Mouse (Mus musculus) liver, embryonic 14.5 days (tissue): ENCODE results near the gene Ruvbl2. TPM values are rescaled to one million over a fixed set of nuclear protein-coding genes. Genes with fewer than 3 reads are reported as not detected.
A peak's percentile ranks its signal among the peaks of the same experiment; 100 is the strongest.

Experiments
- ATAC-seq: fragments of 200-750 bp; cut with Nextera tagmentation; 2 replicates; pipeline ENCODE4 v1.8.0; 2017; ENCODE audit warnings: moderate number of reproducible peaks, mild to moderate bottlenecking, moderate library complexity; ENCODE audit not compliant: insufficient read depth
- DNase-seq, 3 experiments: peaks; one replicate each; pipeline ENCODE4 v3.0.0-alpha.2; 2012 to 2013; ENCODE audit warnings: low read depth in 3 of 3, low spot score in 3 of 3
- H3K27ac ChIP-seq: fragments of 300-500 bp; sonication (generic); 2 replicates; pipeline ENCODE4 v1.5.1; 2014; ENCODE audit warnings: moderate library complexity, mild to moderate bottlenecking, control low read depth, inconsistent platforms
- H3K27me3 ChIP-seq: fragments of 300-500 bp; sonication (generic); 2 replicates; pipeline ENCODE4 v1.6.1; 2014; ENCODE audit warnings: mild to moderate bottlenecking, low read length, moderate library complexity; ENCODE audit not compliant: control insufficient read depth, insufficient read depth
- H3K36me3 ChIP-seq: fragments of 300-500 bp; sonication (generic); replicated peaks from 2 replicates; pipeline ENCODE4 v1.6.1; 2014; ENCODE audit warnings: low read depth; ENCODE audit not compliant: control insufficient read depth, insufficient read depth
- H3K4me1 ChIP-seq, 2 experiments: fragments of 200-500 bp in 1 of 2; fragments of 300-500 bp in 1 of 2; sonication (generic) in 1 of 2; replicated peaks; 2 replicates each; pipeline ENCODE4 v1.6.1; 2012 to 2014; ENCODE audit warnings: antibody characterized with exemption in 1 of 2, inconsistent platforms in 1 of 2, low read length in 1 of 2; ENCODE audit not compliant: control insufficient read depth in 2 of 2, insufficient read depth in 2 of 2
- H3K4me2 ChIP-seq: fragments of 300-500 bp; sonication (generic); 2 replicates; pipeline ENCODE4 v1.6.1; 2014; ENCODE audit warnings: low read depth, mild to moderate bottlenecking, control low read depth, moderate library complexity
- H3K4me3 ChIP-seq, 2 experiments: fragments of 200-500 bp in 1 of 2; fragments of 300-500 bp in 1 of 2; sonication (generic) in 1 of 2; 2 replicates each; pipeline ENCODE4 v1.5.1; 2012 to 2014; ENCODE audit warnings: low read depth in 2 of 2, low read length in 2 of 2, mild to moderate bottlenecking in 2 of 2, control low read depth in 1 of 2, inconsistent platforms in 1 of 2, moderate library complexity in 1 of 2; ENCODE audit not compliant: insufficient read depth in 1 of 2
- H3K9ac ChIP-seq: fragments of 300-500 bp; sonication (generic); replicated peaks from 2 replicates; pipeline ENCODE4 v1.6.1; 2014; ENCODE audit warnings: mild to moderate bottlenecking, control low read depth, moderate library complexity
- H3K9me3 ChIP-seq: fragments of 300-500 bp; sonication (generic); 2 replicates; pipeline ENCODE4 v1.6.1; 2016; ENCODE audit warnings: low read length, mixed read lengths; ENCODE audit not compliant: control insufficient read depth
- CTCF ChIP-seq: IDR thresholded peaks from 2 replicates; pipeline ENCODE4 v1.5.1; 2016; ENCODE audit warnings: antibody characterized with exemption, low read depth, control low read depth
- EP300 ChIP-seq: IDR thresholded peaks from 2 replicates; pipeline ENCODE4 v1.6.1; 2016; ENCODE audit warnings: antibody characterized with exemption, low read depth
- whole genome bisulfite sequencing: fragments of 180-500 bp; shearing (Covaris S2); extraction: QIAGEN DNeasy Blood & Tissue Kit; methylation state at CpG from one replicate; pipeline ENCODE4 v1.1.7; 2014; ENCODE audit not compliant: insufficient replicate concordance; 5-methylcytosine and 5-hydroxymethylcytosine counted together
- polyA plus RNA-seq, 2 experiments: library from polyadenylated mRNA; depleted of rRNA in 1 of 2; stranded (reverse) in 1 of 2; unstranded in 1 of 2; fragments of >200 nt; fragmentation: Nextera tagmentation in 1 of 2; extraction: Ambion mirVana in 1 of 2; gene quantifications; 2 replicates each; pipeline versions ENCODE4 v1.2.1 to v1.2.3; 2012 to 2014

Gene Ruvbl2
- polyA plus RNA-seq, 2 experiments = 65.7 to 67.5 TPM

GRCm38 (mm10) chr7:45434203-45435015 is 3.5 kb downstream of the Ruvbl2 start, which contains the start of gene Gys1:
Gene Gys1, plus strand, starts transcription at chr7:45434844.
- DNase-seq = peak; percentile 99 to 100 (median 100)
- Histone ChIP-seq H3K4me2 (peak within 1 kb of the TSS; percentile 88), H3K27ac (peak within 1 kb of the TSS; percentile 79), H3K9me3 (no peaks in the 10 kb centered on the region), H3K36me3 (peaks cover 3% of the 10 kb centered on the region; the same call in 1 of the 2 replicates), H3K4me3 (peak within 1 kb of the TSS; percentile 87 to 97), H3K9ac (peak within 1 kb of the TSS; percentile 89), H3K27me3 (no peaks in the 10 kb centered on the region), H3K4me1 (peaks cover 0 to 14% of the 10 kb centered on the region in 2 experiments; a peak in 2 of 4 replicates)
- TF ChIP-seq CTCF (peak; percentile 99), EP300 (peak; percentile 67)
- peak; percentile 97 for ATAC-seq
- under 1% methylated on average over 45 of the region's 45 CpGs for WGBS

DNA sequence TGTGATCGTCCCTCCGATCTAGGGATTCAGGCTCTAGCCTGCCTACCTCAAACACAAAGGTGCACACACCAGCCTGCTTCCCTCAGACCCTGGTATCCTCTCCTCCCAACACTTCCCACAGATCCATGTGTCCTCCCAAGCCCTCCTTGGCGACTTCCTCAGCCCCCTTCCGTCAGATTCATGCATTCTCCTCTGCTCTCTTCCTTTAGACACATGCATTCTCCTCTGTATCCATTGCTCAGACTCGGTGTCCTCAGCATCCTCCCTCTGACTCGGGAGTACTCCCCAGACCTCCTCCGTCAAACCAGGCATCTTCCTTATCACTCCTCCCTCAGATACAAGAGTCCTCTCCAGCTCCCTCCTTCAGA is 4.1 kb downstream of the Ruvbl2 start:
- peaks cover 5% of the 10 kb centered on the region for H3K36me3 ChIP-seq
- no peaks in the 10 kb centered on the region for H3K9me3 ChIP-seq
- ATAC-seq (no peak), DNase-seq (no peak)
- under 1% methylated on average over 7 of the region's 7 CpGs for WGBS
- H3K4me2 ChIP-seq = peak overlapping the region; percentile 88
- TF ChIP-seq EP300 (no peak), CTCF (no peak)
- H3K27me3 ChIP-seq = no peaks in the 10 kb centered on the region
- H3K4me1 ChIP-seq = peaks cover 0 to 14% of the 10 kb centered on the region in 2 experiments; a peak in 2 of 4 replicates
- peak overlapping the region; percentile 87 to 97 for H3K4me3 ChIP-seq
- peak overlapping the region; percentile 79 for H3K27ac ChIP-seq
- H3K9ac ChIP-seq = peak overlapping the region; percentile 89

DNA sequence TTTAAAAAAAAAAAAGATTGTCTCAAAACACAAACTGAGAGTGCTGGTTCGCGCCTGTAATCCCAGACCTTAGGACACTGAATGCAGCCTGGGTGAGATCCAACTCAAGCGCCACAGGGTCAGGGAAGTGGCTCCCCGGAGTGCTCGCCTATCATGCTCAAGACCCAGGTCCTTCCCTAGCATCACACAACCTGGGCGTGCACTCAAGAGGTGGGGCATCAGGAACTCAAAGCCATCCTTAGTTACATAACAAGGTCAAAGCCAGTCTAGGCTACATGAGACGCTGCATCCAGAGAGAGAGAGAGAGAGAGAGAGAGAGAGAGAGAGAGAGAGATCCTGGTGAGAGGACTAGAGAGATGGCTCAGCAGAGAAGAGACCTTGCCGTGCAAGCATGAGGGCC is 11.3 kb downstream of the Ruvbl2 start:
- H3K9me3 ChIP-seq = no peaks in the 10 kb centered on the region
- no peaks in the 10 kb centered on the region for H3K4me1 ChIP-seq
- no peak overlapping the region for H3K4me3 ChIP-seq
- no peak overlapping the region for H3K9ac ChIP-seq
- H3K27ac ChIP-seq = no peak overlapping the region
- TF ChIP-seq EP300 = no peak
- no peak for TF ChIP-seq CTCF
- ATAC-seq = no peak
- peaks cover 39% of the 10 kb centered on the region for H3K36me3 ChIP-seq
- 78% methylated on average over 8 of the region's 8 CpGs for WGBS
- no peak overlapping the region for H3K4me2 ChIP-seq
- DNase-seq = no peak
- H3K27me3 ChIP-seq = no peaks in the 10 kb centered on the region

DNA sequence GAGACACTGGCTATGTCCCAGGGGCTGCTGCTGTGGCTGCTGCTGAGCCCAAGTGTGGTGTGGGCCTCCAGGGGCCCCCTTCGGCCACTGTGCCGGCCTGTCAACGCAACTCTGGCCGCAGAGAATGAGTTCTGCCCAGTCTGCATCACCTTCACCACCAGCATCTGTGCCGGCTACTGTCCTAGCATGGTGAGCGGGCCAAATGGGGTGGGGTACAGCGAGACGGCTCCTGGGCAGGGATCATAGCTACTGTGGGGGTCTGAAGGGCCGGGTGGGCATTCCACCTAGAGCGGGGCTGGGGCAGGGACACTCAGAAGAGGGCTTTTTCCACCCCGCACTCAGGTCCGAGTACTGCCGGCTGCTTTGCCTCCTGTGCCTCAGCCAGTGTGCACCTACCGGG is 16.7 kb downstream of the Ruvbl2 start:
- Histone ChIP-seq H3K4me1 (no peaks in the 10 kb centered on the region), H3K9me3 (no peaks in the 10 kb centered on the region), H3K36me3 (peaks cover 24% of the 10 kb centered on the region), H3K27ac (no peak overlapping the region), H3K27me3 (peaks cover 30% of the 10 kb centered on the region), H3K4me3 (no peak overlapping the region), H3K9ac (no peak overlapping the region), H3K4me2 (no peak overlapping the region)
- no peak for TF ChIP-seq CTCF
- TF ChIP-seq EP300 = no peak
- 80% methylated on average over 14 of the region's 14 CpGs for WGBS
- no peak for ATAC-seq
- DNase-seq = no peak

- H3K4me2 ChIP-seq = no peak within 1 kb of the TSS
- peaks cover 36% of the 10 kb centered on the region for H3K27me3 ChIP-seq
- H3K9ac ChIP-seq = no peak within 1 kb of the TSS
These were observed 17.3 kb downstream of the Ruvbl2 start, which contains the start of gene Lhb for GRCm38 (mm10) chr7:45420615-45420919. Gene Lhb, plus strand, starts transcription at chr7:45420820.

More at GRCm38 (mm10) chr7:45420615-45420919, 17.3 kb downstream of the Ruvbl2 start, which contains the start of gene Lhb:
- H3K9me3 ChIP-seq = no peaks in the 10 kb centered on the region
- DNase-seq (no peak), ATAC-seq (no peak)
- 66% methylated on average over 6 of the region's 6 CpGs for WGBS
- peaks cover 24% of the 10 kb centered on the region for H3K36me3 ChIP-seq
- TF ChIP-seq CTCF = no peak
- H3K27ac ChIP-seq = no peak within 1 kb of the TSS
- H3K4me3 ChIP-seq = no peak within 1 kb of the TSS
- no peaks in the 10 kb centered on the region for H3K4me1 ChIP-seq
